Comparison of ENCODE assay signal across 9 mouse cellular contexts in genomic region chr11:107105227-107105626, GRCm38 (mm10). TPM values are rescaled to one million over a fixed set of nuclear protein-coding genes. Genes with fewer than 3 reads are reported as not detected.
DNase-seq lines count a peak whose midpoint lies in the region; ATAC-seq and TF ChIP-seq lines count a peak whose summit lies in the region.
"Had no signal": no experiment of that assay in that cellular context is flagged by ENCODE, and none has a peak within 500 bp of the region (broad histone marks: within the 10 kb centered on the region; RNA-seq: fewer than 3 reads in every experiment).

No protein-coding gene starts in this region.

- no peak overlapping the region for H3K4me3 ChIP-seq in forebrain, embryonic 10.5 days
- no peak overlapping the region for H3K4me3 ChIP-seq in forebrain, embryonic 16.5 days (replicated peaks; ENCODE audit: low read length)
- no peak overlapping the region for H3K4me3 ChIP-seq in ES-E14 (ENCODE audit: insufficient read depth in 1 of 2, low read depth in 1 of 2, low read length in 2 of 2, poor library complexity in 1 of 2, severe bottlenecking in 1 of 2)
- H3K4me3 ChIP-seq: lung, embryonic 15.5 days had no signal

- peaks cover 22% of the 10 kb centered on the region for H3K4me1 ChIP-seq in forebrain, embryonic 10.5 days
- H3K4me1 ChIP-seq in forebrain, embryonic 16.5 days (replicated peaks; ENCODE audit: control insufficient read depth, insufficient read depth, low read length), result peaks cover 19% of the 10 kb centered on the region
- peaks cover 0 to 18% of the 10 kb centered on the region in 2 experiments; a peak in 2 of 4 replicates for H3K4me1 ChIP-seq in ES-E14 (ENCODE audit: control insufficient read depth in 2 of 2, insufficient read depth in 2 of 2, low read length in 2 of 2, poor library complexity in 1 of 2)

- H3K9ac ChIP-seq in forebrain, embryonic 16.5 days (replicated peaks; ENCODE audit: low read depth, low read length), result no peak overlapping the region
- no peak overlapping the region for H3K9ac ChIP-seq in ES-E14 (ENCODE audit: insufficient read depth, low read depth, low read length, poor library complexity, severe bottlenecking)
- H3K9ac ChIP-seq: lung, embryonic 15.5 days had no signal

- H3K27ac ChIP-seq in forebrain, embryonic 10.5 days, result no peak overlapping the region
- no peak overlapping the region for H3K27ac ChIP-seq in forebrain, embryonic 16.5 days (ENCODE audit: low read length)
- no peak overlapping the region for H3K27ac ChIP-seq in ES-E14 (ENCODE audit: insufficient read depth, low read depth, low read length, poor library complexity, severe bottlenecking)
- H3K27ac ChIP-seq: lung, embryonic 15.5 days had no signal

- peaks cover 74% of the 10 kb centered on the region for H3K36me3 ChIP-seq in forebrain, embryonic 10.5 days (replicated peaks)
- peaks cover 1% of the 10 kb centered on the region; the same call in 1 of the 2 replicates for H3K36me3 ChIP-seq in forebrain, embryonic 16.5 days (ENCODE audit: control insufficient read depth, insufficient read depth)
- peaks cover 3% of the 10 kb centered on the region; the same call in 1 of the 2 replicates for H3K36me3 ChIP-seq in ES-E14 (ENCODE audit: control insufficient read depth, insufficient read depth, low read length, poor library complexity, severe bottlenecking)

- no peak for ATAC-seq in forebrain, embryonic 16.5 days
- peak; percentile 78 for ATAC-seq in megakaryocyte progenitor cell, adult 5-6 weeks (replicated peaks; ENCODE audit: poor library complexity)

- H3K4me2 ChIP-seq in forebrain, embryonic 16.5 days (ENCODE audit: low read length), result no peak overlapping the region
- H3K4me2 ChIP-seq: lung, embryonic 15.5 days had no signal

- in situ Hi-C loops in ES-E14 (cut with MboI; ENCODE audit: low sequenced_read_pairs in 2 of 2, unreplicated experiment in 2 of 2), result no loop called here

- peak; percentile 57 for DNase-seq in forebrain, embryonic 10.5 days (ENCODE audit: extremely low spot score, low spot score)
- DNase-seq in ES-E14 (ENCODE audit: low read depth, low spot score), result peak; percentile 88
- DNase-seq in cerebellum, adult 18-20 months, result peak; percentile 62 to 72
- DNase-seq in gastrocnemius, postnatal 10 days, result peak; percentile 76
- DNase-seq in layer of hippocampus, adult 8-10 months (ENCODE audit: low spot score in 2 of 2), result peak; percentile 42 to 70
- DNase-seq in spleen, postnatal 4 days (ENCODE audit: low spot score in 2 of 2), result peak; percentile 77 to 94

- no peaks in the 10 kb centered on the region for H3K27me3 ChIP-seq in forebrain, embryonic 10.5 days (ENCODE audit: poor library complexity, severe bottlenecking)
- no peaks in the 10 kb centered on the region for H3K27me3 ChIP-seq in forebrain, embryonic 16.5 days (replicated peaks; ENCODE audit: control insufficient read depth, insufficient read depth, low read length)
- H3K27me3 ChIP-seq: lung, embryonic 15.5 days had no signal

- WGBS in forebrain, embryonic 10.5 days, result 54% methylated on average over 5 of the region's 5 CpGs
- WGBS in forebrain, embryonic 16.5 days, result 49% methylated on average over 5 of the region's 5 CpGs

- no peaks in the 10 kb centered on the region for H3K9me3 ChIP-seq in forebrain, embryonic 10.5 days
- H3K9me3 ChIP-seq in forebrain, embryonic 16.5 days (ENCODE audit: control insufficient read depth, low read length), result no peaks in the 10 kb centered on the region
- H3K9me3 ChIP-seq in ES-E14 (ENCODE audit: control insufficient read depth, insufficient read depth, low read depth, low read length), result no peaks in the 10 kb centered on the region
- H3K9me3 ChIP-seq: lung, embryonic 15.5 days had no signal

TF ChIP-seq in ES-E14, 5 proteins besides CTCF, POLR2A, EP300 and RAD21:
- TF ChIP-seq MAFK (IDR thresholded peaks at IDR 0.05; ENCODE audit: insufficient read depth, low read depth, low read length) (no peak), ZNF384 (IDR thresholded peaks at IDR 0.05; ENCODE audit: low read depth, low read length) (no peak), HCFC1 (IDR thresholded peaks at IDR 0.05; ENCODE audit: borderline replicate concordance, insufficient read depth, low read length) (no peak), ZC3H11A (IDR thresholded peaks at IDR 0.05; ENCODE audit: borderline replicate concordance, low read depth, low read length) (peak; percentile 2; the same call in 1 of the 2 replicates)

RNA-seq across cellular contexts. Expression of gene Bptf, which starts 26.7 kb away (rescaled TPM):
- 32.5 and 35.7 TPM in 2 replicates for polyA plus RNA-seq in forebrain, embryonic 10.5 days (2016; fragmentation: Nextera tagmentation; extraction: Ambion mirVana)
- 33.2 and 38.8 TPM in 2 replicates for polyA plus RNA-seq in forebrain, embryonic 16.5 days (2015; fragmentation: Nextera tagmentation; extraction: Ambion mirVana)
- 81.3 and 86.4 TPM in 2 replicates for total RNA-seq in ES-E14 (2012; rRNA removed)
- 10 to 100 TPM; 25.5 to 35.1 TPM for total RNA-seq in gastrocnemius, postnatal 10 days (2021)
- total RNA-seq in layer of hippocampus, adult 8-10 months (2022), result 10 to 100 TPM; 65.3 to 83.4 (median 77.4) TPM
- total RNA-seq in megakaryocyte progenitor cell, adult 5-6 weeks (2015), result 58.9 and 63.3 TPM in 2 replicates
- total RNA-seq in megakaryocyte progenitor cell, adult 5-6 weeks (2017), result 36.5 and 43.6 TPM in 2 replicates
